Mouse (Mus musculus) A20 (cell line): Measurements from ENCODE around the gene Zbtb2.

Experiments used
- DNase-seq: peaks from one replicate; pipeline ENCODE4 v3.0.0-alpha.2; 2011; ENCODE audit warnings: low read depth, low spot score

Gene Zbtb2

GRCm38 (mm10) chr10:4334039-4334683, 53.7 kb downstream of the Zbtb2 start:
- peak; percentile 91 for DNase-seq

- DNase-seq, result peak; percentile 68
These were observed 54.6 kb downstream of the Zbtb2 start for GRCm38 (mm10) chr10:4333319-4333718.

- DNase-seq, result no peak
These were observed 55.5 kb downstream of the Zbtb2 start for GRCm38 (mm10) chr10:4332228-4332979.

- no peak for DNase-seq
These were observed 60.2 kb downstream of the Zbtb2 start for GRCm38 (mm10) chr10:4327716-4328115.

GRCm38 (mm10) chr10:4325562-4325961, 62.3 kb downstream of the Zbtb2 start:
- no peak for DNase-seq

GRCm38 (mm10) chr10:4323885-4324284, 64.0 kb downstream of the Zbtb2 start:
- no peak for DNase-seq
